Mouse (Mus musculus) gastrocnemius, postnatal 14 days (tissue): ENCODE data around the gene Rasal1. TPM values are rescaled to one million over a fixed set of nuclear protein-coding genes. Genes with fewer than 3 reads are reported as not detected.

Source experiments
- DNase-seq: peaks from one replicate; pipeline ENCODE4 v3.0.0; 2021; ENCODE audit warnings: mixed read lengths
- intact Hi-C: fragments of 180-260 bp; cut with DNase I; formaldehyde crosslinking; loops from one replicate; pipeline ENCODE4 v1.15.1; 2025; ENCODE audit warnings: low total_unique reads
- long read RNA-seq, 2 experiments: library from polyadenylated mRNA; stranded (forward); transcript quantifications; one replicate each; pipeline ENCODE4 v2.0.0; 2021
- total RNA-seq, 2 experiments: library from RNA; stranded (reverse); gene quantifications; 2 replicates each; pipeline ENCODE4 v1.2.3; 2021

The Rasal1 gene
- total RNA-seq = not detected
- long read RNA-seq, experiment 1 = 0 reads
- long read RNA-seq, experiment 2 = 0 reads

GRCm38 (mm10) chr5:120648569-120649373 is at the start of gene Rasal1:
Rasal1 (plus strand) TSS chr5:120648812.
- intact Hi-C loops = no loop called here
- peak; percentile 35 for DNase-seq

GRCm38 (mm10) chr5:120599625-120600024 is 49.0 kb upstream of the Rasal1 start:
- intact Hi-C loops = loop anchor here (5.0 kb wide), 2 partner anchors 42 to 77 kb away; no protein-coding TSS in a partner anchor

GRCm38 (mm10) chr5:120600946-120601668 is 47.5 kb upstream of the Rasal1 start:
- intact Hi-C loops = loop anchor here (5.0 kb wide), 2 partner anchors 44 to 79 kb away; no protein-coding TSS in a partner anchor
- DNase-seq = no peak

More at GRCm38 (mm10) chr5:120599625-120600024, 49.0 kb upstream of the Rasal1 start:
- DNase-seq = no peak

DNA sequence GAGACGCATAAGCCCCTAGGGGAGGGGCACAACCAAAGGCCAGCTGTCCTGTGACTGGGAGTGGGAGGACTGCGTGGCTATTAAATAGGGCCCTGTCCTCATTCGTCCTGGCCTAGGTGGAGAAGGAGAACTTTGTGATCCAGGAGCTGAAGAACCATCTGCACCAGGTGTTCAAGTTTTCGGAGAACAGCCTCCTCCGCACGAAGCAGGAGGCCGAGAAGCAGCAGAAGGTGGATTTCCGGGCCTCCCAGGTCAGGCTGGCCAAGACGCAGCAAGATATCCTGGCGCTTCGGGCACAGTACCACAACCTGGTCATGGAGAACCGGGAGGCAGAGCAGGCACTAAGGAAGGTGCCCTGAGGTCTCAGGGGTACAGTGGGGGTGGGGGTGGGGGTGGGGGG is 46.4 kb upstream of the Rasal1 start:
- intact Hi-C loops = loop anchor here (5.0 kb wide), 2 partner anchors 45 to 80 kb away; no protein-coding TSS in a partner anchor
- no peak for DNase-seq

DNA sequence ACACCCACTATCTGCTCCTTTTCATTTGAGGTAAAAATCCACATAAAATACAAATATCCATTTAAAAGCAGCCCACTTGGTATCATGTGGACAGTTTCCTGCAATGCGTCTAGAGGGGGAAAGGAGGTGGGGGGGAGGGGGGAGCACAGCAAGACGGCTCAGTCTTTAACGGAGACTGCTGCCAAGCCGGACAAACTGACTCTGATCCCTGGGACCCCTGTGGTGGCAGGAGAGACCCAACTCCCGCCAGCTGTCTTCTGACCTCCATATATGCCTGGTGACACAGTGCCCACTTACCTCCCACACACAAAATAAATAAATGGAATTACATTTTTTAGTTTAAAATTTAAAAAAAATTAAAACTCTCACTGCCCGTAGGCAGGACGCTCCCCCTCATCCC is 45.1 kb upstream of the Rasal1 start:
- no peak for DNase-seq
- intact Hi-C loops = loop anchor here (5.0 kb wide), 2 partner anchors 46 to 81 kb away; no protein-coding TSS in a partner anchor

DNA sequence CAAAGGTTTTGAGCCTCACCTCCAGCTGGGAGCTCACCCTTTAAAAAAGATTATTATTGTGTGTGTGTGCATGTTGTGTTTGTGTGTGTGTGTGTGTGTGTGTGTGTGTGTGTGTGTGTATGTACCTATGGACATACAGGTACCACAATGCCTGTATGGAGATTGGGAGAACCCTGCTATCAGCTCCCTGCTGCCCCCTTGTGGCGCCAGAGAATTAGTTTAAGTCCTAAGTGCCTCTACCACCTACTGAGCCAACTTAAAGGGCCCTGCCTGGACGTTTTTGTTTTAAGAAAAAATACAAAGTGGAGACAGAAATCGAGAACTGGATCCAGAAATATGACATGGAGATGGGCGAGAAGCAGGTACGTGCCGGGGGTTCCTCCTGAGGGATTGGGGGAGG is 43.8 kb upstream of the Rasal1 start:
- peak; percentile 83 for DNase-seq
- intact Hi-C loops = loop anchor here (5.0 kb wide), 3 partner anchors 48 to 98 kb away; no protein-coding TSS in a partner anchor

DNA sequence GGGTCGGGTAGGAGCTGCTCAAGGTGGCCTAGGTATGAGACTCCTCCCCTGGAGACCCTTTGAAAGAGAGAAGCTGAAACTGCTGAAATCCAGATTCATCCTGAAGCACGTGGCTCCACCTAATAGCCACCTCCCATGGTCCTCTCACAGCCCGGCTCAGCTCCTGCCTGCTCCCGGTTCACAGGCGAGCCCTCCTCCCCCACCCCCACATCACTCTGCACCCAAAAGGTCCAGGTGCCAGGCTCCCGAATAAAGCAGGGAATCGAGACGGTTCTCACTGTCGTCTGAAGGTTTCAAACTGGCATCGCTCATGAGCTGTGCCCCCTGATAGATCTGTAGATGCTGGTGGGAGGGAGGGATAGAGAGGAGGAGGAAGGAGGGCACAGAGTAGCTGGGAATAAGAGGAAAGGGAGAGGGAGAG is 43.4 kb upstream of the Rasal1 start:
- no peak for DNase-seq

DNA sequence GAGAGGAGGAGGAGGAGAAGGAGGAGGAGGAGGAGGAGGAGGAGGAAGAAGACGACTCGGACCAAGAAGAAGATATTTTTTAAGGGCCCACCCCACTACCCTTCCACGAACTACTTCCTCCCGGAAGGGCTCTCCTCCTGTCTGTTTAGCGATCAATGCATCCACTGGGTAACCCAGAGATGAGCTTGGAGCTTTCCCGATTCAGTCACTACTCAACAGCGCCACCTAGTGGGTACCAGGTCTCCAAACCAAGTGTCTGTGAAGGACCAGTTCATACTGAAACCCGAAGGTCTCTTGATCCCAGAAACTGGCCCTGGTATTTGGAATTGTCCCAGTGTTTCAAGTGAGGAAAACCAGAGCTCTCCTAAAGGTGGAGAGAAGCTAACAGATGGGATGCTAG is 42.9 kb upstream of the Rasal1 start:
- DNase-seq = peak; percentile 89
- intact Hi-C loops = loop anchor here (5.0 kb wide), 1 partner anchor 98 kb away; no protein-coding TSS in a partner anchor

More for the DNA sequence above, 43.4 kb upstream of the Rasal1 start:
- intact Hi-C loops = loop anchor here (5.0 kb wide), 1 partner anchor 98 kb away; no protein-coding TSS in a partner anchor

GRCm38 (mm10) chr5:120606590-120607200 is 41.9 kb upstream of the Rasal1 start:
- intact Hi-C loops = loop anchor here (5.0 kb wide), 1 partner anchor 99 kb away; no protein-coding TSS in a partner anchor
- no peak for DNase-seq

DNA sequence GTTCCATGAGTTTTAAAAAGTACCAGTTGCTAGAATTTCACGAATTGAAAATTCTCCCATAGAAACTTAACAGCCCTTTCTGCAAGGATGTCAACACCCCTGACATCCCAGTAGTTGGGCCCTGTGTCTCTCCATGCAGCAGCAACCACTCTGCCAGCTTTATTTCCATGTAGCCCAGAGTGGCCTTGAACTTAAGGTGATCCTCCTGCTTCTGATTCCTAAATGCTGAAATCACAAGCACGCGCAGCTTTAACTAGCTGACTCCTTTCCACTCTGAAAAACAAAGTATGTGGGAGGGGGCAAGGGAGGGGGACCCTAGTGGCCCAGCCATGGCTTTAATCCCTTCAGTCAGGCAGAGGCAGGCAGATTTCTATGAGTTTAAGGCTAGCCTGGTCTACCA is 41.3 kb upstream of the Rasal1 start:
- DNase-seq = no peak
- intact Hi-C loops = loop anchor here (5.0 kb wide), 1 partner anchor 100 kb away; no protein-coding TSS in a partner anchor

DNA sequence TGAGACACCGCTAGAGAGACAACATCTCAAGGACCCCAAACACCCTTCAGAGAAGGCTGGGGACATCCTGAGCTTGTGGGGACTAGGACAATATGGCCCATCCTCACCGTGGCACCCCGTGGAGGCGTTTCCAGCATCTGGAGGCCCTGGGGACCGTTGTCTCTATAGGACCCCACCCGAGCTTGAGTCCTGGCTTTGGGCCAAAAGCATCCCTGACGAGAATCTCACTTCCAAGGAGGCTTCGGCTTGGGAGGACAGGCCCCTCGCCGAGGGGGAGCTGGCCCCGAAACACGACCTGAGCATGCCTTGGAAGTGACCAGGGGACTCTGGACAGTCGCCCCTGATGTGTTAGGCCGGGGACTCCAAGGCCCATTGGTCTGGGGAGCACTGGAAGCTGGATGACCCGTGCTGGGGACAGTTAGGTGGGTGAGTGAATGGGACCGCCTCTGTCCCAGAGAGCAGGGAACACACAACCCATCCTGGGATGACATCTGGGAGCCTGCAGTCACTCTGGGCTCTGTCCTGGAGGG is 39.3 kb upstream of the Rasal1 start:
- DNase-seq = no peak
- intact Hi-C loops = loop anchor here (5.0 kb wide), 1 partner anchor 102 kb away; no protein-coding TSS in a partner anchor

- intact Hi-C loops = no loop called here
- no peak for DNase-seq
Measured at GRCm38 (mm10) chr5:120610906-120611305, 37.7 kb upstream of the Rasal1 start.

DNA sequence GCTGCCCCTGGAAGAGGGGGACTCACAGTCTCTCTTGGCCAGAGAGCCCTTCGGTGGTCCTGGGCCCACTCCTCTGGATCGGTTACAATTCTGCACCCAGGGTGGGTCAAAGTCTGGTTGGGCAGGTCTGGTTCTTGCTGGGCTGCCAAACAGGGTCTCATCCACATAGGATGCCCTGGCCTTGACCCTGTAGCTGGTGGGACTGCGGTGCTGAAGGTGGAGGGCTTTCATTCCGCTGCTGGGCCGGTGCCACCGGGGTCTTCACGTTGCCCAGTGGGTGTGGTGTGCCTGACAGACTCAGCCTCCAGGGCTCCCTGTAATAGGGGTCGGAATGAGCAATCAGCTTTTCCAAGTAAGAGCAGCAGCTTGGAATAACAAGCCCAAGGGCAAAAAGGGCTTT is 37.2 kb upstream of the Rasal1 start:
- intact Hi-C loops = no loop called here
- DNase-seq = no peak

DNA sequence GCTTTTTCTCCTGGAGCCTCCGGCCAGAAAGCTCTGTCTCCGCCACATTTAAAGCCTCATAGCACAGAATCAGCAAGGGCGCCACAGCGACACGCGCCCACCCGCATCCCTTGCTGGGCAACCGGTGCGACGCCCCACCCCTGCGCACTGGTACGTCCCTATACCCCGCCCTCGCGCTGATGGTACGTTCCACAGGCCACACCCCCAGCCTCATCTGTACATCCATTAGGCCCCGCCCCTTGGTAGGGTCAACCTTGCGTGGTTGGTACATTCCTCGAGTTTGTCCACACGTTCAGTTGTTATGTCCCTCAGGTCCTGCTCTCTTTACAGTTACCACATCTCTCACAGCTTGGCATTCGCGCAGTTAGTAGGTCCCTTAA is 36.2 kb upstream of the Rasal1 start, which contains the start of the genes Rita1 and Ddx54:
TSS of gene Rita1 (minus strand) at position 148 of the 380 bp plus-strand sequence.
TSS of gene Ddx54 (plus strand) at position 298 of the 380 bp plus-strand sequence.
- intact Hi-C loops = no loop called here
- peak; percentile 96 for DNase-seq

GRCm38 (mm10) chr5:120612822-120613604 is 35.6 kb upstream of the Rasal1 start:
- DNase-seq = peak; percentile 100
- intact Hi-C loops = no loop called here

- DNase-seq = no peak
- intact Hi-C loops = no loop called here
Measured at GRCm38 (mm10) chr5:120615903-120616302, 32.7 kb upstream of the Rasal1 start.

DNA sequence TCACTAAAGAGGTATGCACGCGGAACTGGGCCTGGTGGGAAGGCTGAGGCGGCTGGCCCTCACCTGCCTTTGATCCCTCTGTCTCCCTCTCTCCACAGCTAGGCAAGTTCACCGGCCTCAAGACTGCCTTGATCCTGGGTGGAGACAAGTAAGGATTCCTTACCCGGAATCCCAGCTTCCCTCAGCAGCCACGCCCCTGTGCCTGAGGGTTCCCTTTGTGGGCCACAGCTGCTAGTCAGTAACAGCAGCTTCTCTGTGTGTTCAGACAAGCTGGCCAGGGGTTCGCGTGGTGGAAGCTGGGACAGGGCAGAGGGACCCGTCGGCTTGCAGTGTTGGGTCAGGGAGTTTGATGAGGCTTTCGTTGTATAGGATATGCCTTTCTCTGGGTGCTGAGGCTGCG is 29.8 kb upstream of the Rasal1 start:
- intact Hi-C loops = no loop called here
- no peak for DNase-seq

DNA sequence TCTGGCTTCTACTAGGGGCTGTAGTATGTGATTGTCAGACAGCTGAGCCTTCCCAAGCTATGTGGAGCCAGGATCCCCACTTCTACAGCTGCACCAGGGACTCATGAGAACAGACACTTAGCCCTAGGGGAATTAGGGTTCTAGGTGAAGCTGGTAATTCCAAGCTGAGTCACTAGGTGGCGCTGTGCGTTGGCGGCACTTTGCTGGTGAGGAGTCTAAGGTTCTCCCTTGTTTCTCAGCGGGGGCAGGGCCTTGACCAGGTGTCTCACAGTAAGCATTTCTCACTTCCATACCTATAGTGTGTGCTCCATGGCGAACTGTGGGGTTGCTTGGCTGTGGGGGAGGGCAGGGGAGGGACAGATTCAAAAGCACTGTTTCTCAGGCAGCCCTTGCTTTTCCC is 29.4 kb upstream of the Rasal1 start:
- no peak for DNase-seq
- intact Hi-C loops = no loop called here
